Mouse (Mus musculus): Measurements from ENCODE around the gene Dnmt3a. TPM values are rescaled to one million over a fixed set of nuclear protein-coding genes. Genes with fewer than 3 reads are reported as not detected.
A peak's percentile ranks its signal among the peaks of the same experiment; 100 is the strongest.

The Dnmt3a gene
- polyA plus RNA-seq (2015; fragmentation: Nextera tagmentation; extraction: Ambion mirVana), result 114 and 120 TPM in 2 replicates

DNA sequence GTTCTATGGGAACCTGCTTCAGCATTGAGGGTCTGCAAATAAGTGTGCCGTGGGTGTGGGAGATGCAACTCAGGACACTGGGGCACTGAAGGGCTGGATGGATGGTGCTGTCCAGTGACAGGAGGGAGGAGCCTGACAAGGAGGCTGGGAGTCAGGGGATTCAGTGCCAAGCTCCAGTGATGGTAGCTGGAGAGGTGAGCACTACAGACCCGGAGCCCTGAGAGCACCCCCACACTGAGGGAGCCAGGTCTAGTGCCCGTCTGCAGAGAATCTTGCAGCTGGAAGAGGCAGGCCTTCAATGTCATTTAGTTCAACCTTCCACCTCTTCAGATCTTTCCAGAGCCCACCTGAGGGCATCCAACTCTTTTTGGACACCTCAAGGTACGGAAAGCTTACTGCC, at the start of gene Dnmt3a:
Gene Dnmt3a (plus strand): TSS at position 156 of the 400 bp plus-strand sequence.
- 15% methylated on average over 4 of the region's 4 CpGs for WGBS
- peak within 1 kb of the TSS; percentile 96 for H3K27ac ChIP-seq
- peak; percentile 2; the same call in 1 of the 2 replicates for ATAC-seq

DNA sequence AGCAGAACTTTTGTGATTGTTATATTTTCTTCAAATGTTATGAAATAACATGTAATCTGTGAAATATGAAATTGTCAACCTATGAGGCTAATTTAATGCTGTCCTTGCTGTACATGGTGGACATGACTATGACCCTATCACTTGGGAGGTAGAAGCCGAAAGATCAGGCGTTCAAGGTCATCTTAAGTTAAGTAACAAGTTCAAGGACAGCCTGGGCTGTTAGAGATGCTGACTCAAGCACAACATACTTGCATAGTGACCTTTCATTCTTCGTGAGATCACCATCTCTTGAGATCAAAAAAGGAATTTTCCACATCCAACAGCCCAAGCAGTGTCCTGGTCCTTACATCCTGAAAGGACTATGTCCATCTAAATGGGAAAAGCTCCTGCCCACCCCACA, 49.6 kb upstream of the Dnmt3a start:
- Histone ChIP-seq H3K27me3 (replicated peaks) (no peaks in the 10 kb centered on the region), H3K9me3 (no peaks in the 10 kb centered on the region), H3K36me3 (peaks cover 2% of the 10 kb centered on the region; the same call in 1 of the 2 replicates), H3K9ac (no peak overlapping the region), H3K4me2 (replicated peaks) (no peak overlapping the region), H3K4me1 (replicated peaks) (peaks cover 12% of the 10 kb centered on the region; the same call in 1 of the 2 replicates), H3K27ac (no peak overlapping the region), H3K4me3 (replicated peaks) (no peak overlapping the region)
- 88% methylated on average over 3 of the region's 3 CpGs for WGBS
- no peak for ATAC-seq

More for the DNA sequence above, at the start of gene Dnmt3a:
- no peaks in the 10 kb centered on the region for H3K27me3 ChIP-seq (replicated peaks)
- H3K9me3 ChIP-seq, result no peaks in the 10 kb centered on the region
- H3K4me2 ChIP-seq (replicated peaks), result peak within 1 kb of the TSS; percentile 78
- H3K4me3 ChIP-seq (replicated peaks), result peak within 1 kb of the TSS; percentile 92
- H3K36me3 ChIP-seq, result no peaks in the 10 kb centered on the region
- H3K4me1 ChIP-seq (replicated peaks), result peaks cover 33% of the 10 kb centered on the region
- H3K9ac ChIP-seq, result peak within 1 kb of the TSS; percentile 85

DNA sequence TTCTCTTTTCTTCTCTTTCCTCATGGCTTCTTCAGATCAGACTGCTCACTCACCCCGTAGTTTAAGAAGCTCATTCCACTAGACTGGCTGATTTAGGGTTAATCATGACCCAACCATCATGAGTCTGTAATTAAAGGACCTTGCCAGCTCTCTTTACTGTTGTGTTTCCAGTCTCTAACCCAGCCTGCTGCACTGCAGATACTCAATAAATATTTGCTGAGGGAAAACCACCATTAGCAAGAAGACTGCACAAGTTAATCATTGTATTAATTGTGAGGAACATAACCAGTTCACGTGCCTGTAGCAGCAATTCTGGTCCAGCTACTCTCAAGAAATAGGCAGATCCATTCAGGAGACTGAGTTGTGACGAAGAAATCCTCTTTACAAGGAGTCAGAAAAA, 47.7 kb upstream of the Dnmt3a start:
- H3K36me3 ChIP-seq, result no peaks in the 10 kb centered on the region
- H3K4me1 ChIP-seq (replicated peaks), result peaks cover 12% of the 10 kb centered on the region; the same call in 1 of the 2 replicates
- no peak overlapping the region for H3K4me2 ChIP-seq (replicated peaks)
- no peak overlapping the region for H3K4me3 ChIP-seq (replicated peaks)
- no peak overlapping the region for H3K9ac ChIP-seq
- H3K27me3 ChIP-seq (replicated peaks), result no peaks in the 10 kb centered on the region
- peak; percentile 44 for ATAC-seq
- 59% methylated on average over 3 of the region's 3 CpGs for whole genome bisulfite sequencing
- H3K9me3 ChIP-seq, result no peaks in the 10 kb centered on the region
- H3K27ac ChIP-seq, result 0 out of 2 replicates have a peak overlapping the region, but pooled peaks have one; percentile 7

DNA sequence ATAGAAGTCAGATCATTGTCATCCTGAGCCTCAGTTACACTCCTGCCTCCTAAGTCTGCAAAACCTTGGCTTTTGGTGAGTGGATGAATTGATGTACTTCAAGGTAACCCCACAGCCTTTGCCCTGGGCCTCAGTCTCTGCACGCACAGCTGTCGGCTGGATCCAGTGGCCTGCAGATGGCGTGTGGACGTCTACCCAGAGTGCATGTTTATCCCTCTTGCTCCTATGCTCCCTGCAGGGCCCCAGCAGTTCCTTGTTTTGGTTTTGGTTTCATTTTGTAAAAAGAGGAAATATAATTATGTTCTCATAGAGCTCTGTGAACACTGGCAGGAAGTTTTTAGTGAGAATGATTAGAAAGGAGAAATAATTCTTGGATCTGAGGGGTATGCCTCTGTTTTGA, 46.4 kb upstream of the Dnmt3a start:
- no peak overlapping the region for H3K4me3 ChIP-seq (replicated peaks)
- ATAC-seq, result peak; percentile 89
- no peaks in the 10 kb centered on the region for H3K36me3 ChIP-seq
- H3K4me2 ChIP-seq (replicated peaks), result peak overlapping the region; percentile 24; the same call in 1 of the 2 replicates
- WGBS, result 4% methylated on average over 4 of the region's 4 CpGs
- H3K27me3 ChIP-seq (replicated peaks), result no peaks in the 10 kb centered on the region
- H3K4me1 ChIP-seq (replicated peaks), result peaks cover 12% of the 10 kb centered on the region; the same call in 1 of the 2 replicates
- H3K9me3 ChIP-seq, result no peaks in the 10 kb centered on the region
- H3K9ac ChIP-seq, result no peak overlapping the region
- H3K27ac ChIP-seq, result peak overlapping the region; percentile 62

DNA sequence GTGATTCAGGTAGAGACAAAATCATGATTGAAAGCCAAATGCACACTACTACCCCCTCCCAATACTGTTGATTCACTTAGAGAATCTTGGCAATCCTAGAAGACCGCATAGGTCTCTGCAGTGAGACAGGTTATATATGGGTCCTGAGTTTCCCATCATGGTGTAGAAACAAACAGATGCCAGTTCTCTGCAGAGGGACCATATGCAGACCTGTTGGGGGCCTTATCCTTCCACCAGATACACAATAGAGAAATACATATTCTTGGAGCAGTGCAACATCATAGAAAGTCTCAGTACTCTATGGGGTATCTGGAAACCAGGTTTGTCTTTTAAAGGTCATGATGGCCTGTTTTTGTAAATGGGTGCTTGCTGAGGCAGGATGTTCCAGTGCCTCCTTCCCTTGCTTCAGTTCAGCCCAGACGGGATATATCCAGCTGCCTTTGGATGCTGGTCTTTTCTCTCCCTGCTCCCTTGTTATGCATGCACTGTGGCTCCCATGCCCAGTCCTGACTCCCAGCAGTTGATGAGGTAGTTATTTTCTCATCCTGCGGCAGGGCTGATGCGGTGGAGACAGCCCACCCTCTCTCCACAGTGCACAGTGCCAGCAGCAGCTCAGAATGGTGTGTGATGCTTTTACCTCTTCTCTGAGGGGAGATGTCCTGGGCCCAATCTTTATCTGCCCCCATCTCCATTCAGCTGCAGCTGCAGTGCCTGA, 44.8 kb upstream of the Dnmt3a start:
- H3K27me3 ChIP-seq (replicated peaks), result no peaks in the 10 kb centered on the region
- WGBS, result 82% methylated on average over 4 of the region's 4 CpGs
- no peaks in the 10 kb centered on the region for H3K36me3 ChIP-seq
- peaks cover 12% of the 10 kb centered on the region; the same call in 1 of the 2 replicates for H3K4me1 ChIP-seq (replicated peaks)
- no peak overlapping the region for H3K27ac ChIP-seq
- H3K9ac ChIP-seq, result no peak overlapping the region
- no peak overlapping the region for H3K4me2 ChIP-seq (replicated peaks)
- ATAC-seq, result no peak
- no peak overlapping the region for H3K4me3 ChIP-seq (replicated peaks)
- H3K9me3 ChIP-seq, result no peaks in the 10 kb centered on the region

DNA sequence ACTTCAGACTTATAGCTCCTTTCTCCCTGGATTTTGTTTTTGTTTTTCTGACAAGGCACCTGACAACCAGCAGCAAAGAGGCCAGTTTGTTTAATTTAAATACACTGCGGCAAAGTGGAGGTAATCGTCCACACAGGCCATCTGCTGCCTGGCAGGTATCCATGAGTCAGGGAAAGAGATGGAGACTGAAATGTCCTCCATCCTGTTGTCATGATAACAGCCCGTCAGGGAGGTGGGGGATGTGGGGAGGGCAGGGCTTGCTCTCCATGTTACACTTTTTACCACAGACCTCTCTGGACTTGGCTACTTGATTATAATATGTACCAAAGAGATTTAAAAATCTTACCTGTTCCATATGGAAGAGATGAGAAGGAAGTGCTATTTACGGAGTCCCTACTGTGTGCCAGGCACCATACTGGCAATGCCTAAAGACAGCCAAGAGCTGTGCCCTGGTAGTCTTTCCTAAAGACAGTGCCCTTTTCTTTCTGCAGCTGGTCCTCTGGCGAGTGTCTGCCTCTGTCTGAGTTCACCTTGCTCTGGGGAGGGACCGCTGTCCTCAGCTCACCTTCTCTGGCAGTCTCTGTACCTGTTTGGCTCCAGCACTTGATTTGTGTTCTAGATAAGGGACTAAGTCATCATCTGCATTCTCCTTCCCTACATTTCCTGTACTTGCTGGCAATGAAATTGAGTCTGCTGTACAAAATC, 44.1 kb upstream of the Dnmt3a start:
- 68% methylated on average over 6 of the region's 6 CpGs for WGBS
- Histone ChIP-seq H3K36me3 (no peaks in the 10 kb centered on the region), H3K4me2 (replicated peaks) (no peak overlapping the region), H3K27me3 (replicated peaks) (no peaks in the 10 kb centered on the region), H3K9ac (no peak overlapping the region), H3K4me3 (replicated peaks) (no peak overlapping the region), H3K4me1 (replicated peaks) (peaks cover 12% of the 10 kb centered on the region; the same call in 1 of the 2 replicates), H3K27ac (no peak overlapping the region), H3K9me3 (no peaks in the 10 kb centered on the region)
- no peak for ATAC-seq

DNA sequence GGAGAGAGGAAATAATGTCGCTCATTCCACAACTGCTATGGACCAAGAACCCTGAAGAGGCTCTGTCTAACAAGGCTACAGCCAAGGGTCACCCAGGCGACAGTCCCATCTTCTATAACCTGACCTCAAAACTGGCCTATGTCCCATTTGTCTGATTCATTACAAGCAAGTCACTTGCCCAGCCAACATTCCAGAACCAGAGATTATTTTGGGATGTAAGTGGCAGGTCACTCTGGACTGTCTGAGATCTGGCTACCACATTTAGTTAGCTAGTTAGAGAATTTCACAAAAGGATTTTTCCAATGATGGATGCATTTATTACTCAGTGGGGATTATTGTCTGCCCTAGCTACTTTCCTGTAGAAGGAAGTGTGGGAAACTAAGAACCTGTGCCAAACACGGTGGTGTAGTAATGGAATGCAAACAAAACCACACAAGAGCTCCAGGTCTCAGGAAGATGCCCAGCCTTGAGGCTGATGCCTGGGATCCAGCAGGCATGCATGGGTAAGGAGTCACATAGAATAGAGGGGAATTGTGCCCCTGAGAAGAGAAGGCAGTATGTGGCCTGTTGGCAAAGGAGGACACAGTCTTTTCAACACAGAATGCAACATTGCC, 41.5 kb upstream of the Dnmt3a start:
- ATAC-seq, result no peak
- no peaks in the 10 kb centered on the region for H3K36me3 ChIP-seq

DNA sequence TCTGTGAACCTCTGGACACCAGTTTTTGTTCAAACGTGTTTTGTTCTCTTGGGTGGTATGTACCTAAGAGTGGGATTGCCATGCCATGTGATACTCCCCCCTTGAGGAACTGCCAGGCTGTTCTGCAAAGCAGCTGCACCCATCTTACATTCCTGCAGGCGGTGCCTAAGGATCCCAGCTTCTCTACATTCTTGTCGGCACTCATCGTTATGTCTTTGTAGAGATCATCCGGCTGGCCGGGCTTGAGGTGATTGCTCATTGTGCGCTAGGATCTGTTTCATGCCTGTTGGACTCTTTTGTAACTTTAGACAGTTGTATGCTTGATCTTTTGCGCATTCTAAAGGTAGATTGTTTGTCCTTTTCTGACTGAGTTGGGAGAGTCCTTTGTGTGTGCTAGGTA, 38.4 kb upstream of the Dnmt3a start:
- 76% methylated on average over 8 of the region's 8 CpGs for WGBS
- Histone ChIP-seq H3K9ac (no peak overlapping the region), H3K27ac (no peak overlapping the region), H3K36me3 (no peaks in the 10 kb centered on the region), H3K27me3 (replicated peaks) (no peaks in the 10 kb centered on the region), H3K4me2 (replicated peaks) (no peak overlapping the region), H3K4me1 (replicated peaks) (no peaks in the 10 kb centered on the region), H3K9me3 (no peaks in the 10 kb centered on the region), H3K4me3 (replicated peaks) (no peak overlapping the region)
- ATAC-seq, result no peak

More for the DNA sequence above, 41.5 kb upstream of the Dnmt3a start:
- Histone ChIP-seq H3K27me3 (replicated peaks) (no peaks in the 10 kb centered on the region), H3K9me3 (no peaks in the 10 kb centered on the region), H3K4me2 (replicated peaks) (no peak overlapping the region), H3K9ac (no peak overlapping the region), H3K4me3 (replicated peaks) (no peak overlapping the region), H3K27ac (no peak overlapping the region), H3K4me1 (replicated peaks) (peaks cover 1% of the 10 kb centered on the region; the same call in 1 of the 2 replicates)
- WGBS, result 63% methylated on average over 3 of the region's 3 CpGs

DNA sequence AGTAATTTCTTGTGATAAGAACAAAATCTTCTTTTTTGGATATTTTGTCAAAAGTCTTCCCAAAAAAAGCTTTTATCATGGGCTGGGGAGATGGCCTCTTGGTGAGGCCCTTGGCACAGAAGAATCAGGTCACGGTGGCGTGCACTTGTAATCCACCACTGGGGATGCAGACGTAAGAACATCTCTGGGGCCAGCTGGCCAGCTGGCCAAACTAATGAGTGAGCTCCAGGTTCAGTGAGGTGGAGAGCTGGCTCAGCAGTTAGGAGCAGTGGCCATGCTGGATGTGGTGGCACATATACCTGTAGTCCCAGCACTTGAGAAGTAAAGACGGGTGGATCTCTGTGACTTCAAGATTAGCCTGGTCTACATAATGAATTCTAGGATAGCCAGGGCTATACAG, 37.4 kb upstream of the Dnmt3a start:
- 95% methylated on average over 4 of the region's 4 CpGs for WGBS
- H3K4me2 ChIP-seq (replicated peaks), result no peak overlapping the region
- no peaks in the 10 kb centered on the region for H3K27me3 ChIP-seq (replicated peaks)
- no peaks in the 10 kb centered on the region for H3K9me3 ChIP-seq
- ATAC-seq, result no peak
- H3K36me3 ChIP-seq, result no peaks in the 10 kb centered on the region
- H3K27ac ChIP-seq, result no peak overlapping the region
- H3K4me3 ChIP-seq (replicated peaks), result no peak overlapping the region
- peaks cover 6% of the 10 kb centered on the region; the same call in 1 of the 2 replicates for H3K4me1 ChIP-seq (replicated peaks)
- H3K9ac ChIP-seq, result no peak overlapping the region

DNA sequence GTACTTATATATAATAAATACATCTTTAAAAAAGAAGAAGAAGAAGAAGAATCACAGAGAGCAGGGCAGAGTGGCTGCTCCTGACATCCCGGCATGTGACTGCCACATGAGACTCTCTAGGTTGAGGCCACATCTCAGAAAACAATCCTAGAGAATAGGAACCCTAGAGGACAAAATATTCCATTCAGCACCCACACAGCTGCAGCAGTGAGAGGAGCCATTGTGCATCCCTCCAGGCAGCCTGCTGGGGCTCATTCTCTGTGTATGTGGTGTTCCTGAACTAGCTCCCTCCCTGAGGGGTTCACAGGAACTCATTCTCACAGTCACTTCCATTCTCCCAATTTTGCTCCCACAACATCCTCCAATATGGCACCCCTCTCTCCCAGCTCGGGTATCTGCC, 35.3 kb upstream of the Dnmt3a start:
- Histone ChIP-seq H3K9ac (no peak overlapping the region), H3K36me3 (no peaks in the 10 kb centered on the region), H3K27ac (no peak overlapping the region), H3K4me1 (replicated peaks) (peaks cover 7% of the 10 kb centered on the region; the same call in 1 of the 2 replicates), H3K4me3 (replicated peaks) (no peak overlapping the region), H3K27me3 (replicated peaks) (no peaks in the 10 kb centered on the region), H3K9me3 (no peaks in the 10 kb centered on the region), H3K4me2 (replicated peaks) (no peak overlapping the region)
- no peak for ATAC-seq
- 88% methylated on average over 2 of the region's 2 CpGs for WGBS

DNA sequence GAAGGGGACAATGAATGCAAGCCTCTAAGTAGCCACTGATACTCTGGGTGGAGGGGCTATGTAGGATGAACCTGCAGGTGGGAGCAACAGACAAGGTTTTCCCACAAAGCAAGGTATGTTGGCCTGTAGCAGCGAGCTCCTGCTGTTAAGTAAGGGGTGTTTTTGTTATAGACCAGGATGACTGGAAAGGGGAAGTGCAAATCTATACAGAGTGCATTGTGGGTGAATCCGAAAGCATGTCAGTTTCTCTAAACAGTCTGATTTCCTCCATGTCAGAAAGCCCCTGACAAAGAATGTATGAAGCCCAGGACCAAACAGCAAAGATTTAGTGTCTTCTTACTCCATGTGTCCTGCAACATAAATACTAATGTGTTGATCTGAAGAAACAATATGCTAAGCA, 34.7 kb upstream of the Dnmt3a start:
- 79% methylated on average over 2 of the region's 2 CpGs for WGBS
- no peak for ATAC-seq
- no peak overlapping the region for H3K4me3 ChIP-seq (replicated peaks)

DNA sequence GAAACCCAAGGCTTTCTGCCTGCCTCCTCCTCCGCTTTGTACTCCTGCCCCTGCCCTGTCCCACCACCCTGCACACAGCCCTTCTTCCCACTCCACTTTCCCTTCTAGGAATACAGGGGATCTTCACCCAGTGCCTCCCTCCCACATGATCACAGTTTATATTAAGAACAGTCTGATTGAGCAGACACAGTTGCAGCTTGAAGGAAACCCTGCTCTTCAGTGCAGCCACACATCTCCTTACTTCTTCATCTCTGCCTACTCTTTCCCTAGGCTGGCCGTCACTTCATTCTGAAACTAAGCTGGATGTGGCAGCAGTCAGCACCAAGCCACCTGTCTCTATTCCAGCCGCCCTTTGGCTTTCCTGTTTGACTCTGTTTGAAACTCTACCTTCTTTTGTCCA, 32.2 kb upstream of the Dnmt3a start:
- Histone ChIP-seq H3K4me3 (replicated peaks) (no peak overlapping the region), H3K27ac (no peak overlapping the region), H3K4me2 (replicated peaks) (no peak overlapping the region), H3K27me3 (replicated peaks) (no peaks in the 10 kb centered on the region), H3K9me3 (no peaks in the 10 kb centered on the region), H3K4me1 (replicated peaks) (peaks cover 21% of the 10 kb centered on the region), H3K9ac (no peak overlapping the region), H3K36me3 (no peaks in the 10 kb centered on the region)
- 90% methylated on average over 3 of the region's 3 CpGs for WGBS
- no peak for ATAC-seq

More for the DNA sequence above, 34.7 kb upstream of the Dnmt3a start:
- H3K27me3 ChIP-seq (replicated peaks), result no peaks in the 10 kb centered on the region
- no peak overlapping the region for H3K4me2 ChIP-seq (replicated peaks)
- peaks cover 11% of the 10 kb centered on the region; the same call in 1 of the 2 replicates for H3K4me1 ChIP-seq (replicated peaks)
- H3K9me3 ChIP-seq, result no peaks in the 10 kb centered on the region
- no peak overlapping the region for H3K9ac ChIP-seq
- no peak overlapping the region for H3K27ac ChIP-seq
- H3K36me3 ChIP-seq, result no peaks in the 10 kb centered on the region

All from intestine, embryonic 15.5 days (tissue).